Mouse (Mus musculus) bone marrow, adult 2 months (tissue): ENCODE results near the gene Cdh26.

Source experiments
- CTCF ChIP-seq: fragments of 200-500 bp; IDR thresholded peaks from 2 replicates; pipeline ENCODE4 v1.5.1; 2011; ENCODE audit warnings: low read length, control low read depth; ENCODE audit not compliant: control insufficient read depth, insufficient read depth
- POLR2A ChIP-seq: fragments of 200-500 bp; IDR thresholded peaks from 2 replicates; pipeline ENCODE4 v1.6.1; 2011; ENCODE audit warnings: low read depth, mild to moderate bottlenecking, control low read depth, low read length, borderline replicate concordance; ENCODE audit not compliant: control insufficient read depth

GRCm38 (mm10) chr2:178502469-178502868, 72.1 kb downstream of the Cdh26 start:
- no peak for TF ChIP-seq CTCF
- TF ChIP-seq POLR2A = no peak
